Mouse (Mus musculus) cerebellum, postnatal 36 days (tissue): ENCODE measurements at regions not wholly inside any gene's neighbourhood (a gene's known extent, or its start where the extent isn't known, plus 50 kb on each side); places are given as distances from the start of the nearest gene placed in this dataset.

ENCODE experiments used
- DNase-seq, 2 experiments: peaks; one replicate each; pipeline ENCODE4 v3.0.0; 2021 to 2022; ENCODE audit warnings: mixed read lengths in 2 of 2

- DNase-seq, result no peak
Measured at GRCm38 (mm10) chr17:80825971-80826730, 97.9 kb upstream of the Map4k3 start.

GRCm38 (mm10) chr17:80825518-80825901 lies 97.2 kb upstream of the Map4k3 start:
- no peak for DNase-seq

GRCm38 (mm10) chr17:80824826-80825517 lies 96.7 kb upstream of the Map4k3 start:
- no peak for DNase-seq

GRCm38 (mm10) chr17:80824261-80824660 lies 96.0 kb upstream of the Map4k3 start:
- no peak for DNase-seq

GRCm38 (mm10) chr17:80820888-80821287 lies 92.6 kb upstream of the Map4k3 start:
- DNase-seq, result no peak

- DNase-seq, result no peak
Measured at GRCm38 (mm10) chr17:80818477-80819028, 90.3 kb upstream of the Map4k3 start.

GRCm38 (mm10) chr17:80815747-80816146 lies 87.5 kb upstream of the Map4k3 start:
- DNase-seq, result peak in 1 of 2 experiments; percentile 31

- DNase-seq, result no peak
Measured at GRCm38 (mm10) chr17:80813194-80813593, 84.9 kb upstream of the Map4k3 start.

GRCm38 (mm10) chr17:80809275-80809674 lies 81.0 kb upstream of the Map4k3 start:
- peak; percentile 60 to 71 for DNase-seq

GRCm38 (mm10) chr17:80808069-80808468 lies 79.8 kb upstream of the Map4k3 start:
- DNase-seq, result no peak

GRCm38 (mm10) chr17:80803361-80803915 lies 75.2 kb upstream of the Map4k3 start:
- no peak for DNase-seq

- DNase-seq, result peak; percentile 64 to 68
Measured at GRCm38 (mm10) chr17:80802622-80803021, 74.3 kb upstream of the Map4k3 start.

- DNase-seq, result peak in 1 of 2 experiments; percentile 50
Measured at GRCm38 (mm10) chr17:80801991-80802390, 73.7 kb upstream of the Map4k3 start.

- peak; percentile 78 to 87 for DNase-seq
Measured at GRCm38 (mm10) chr17:80801451-80801983, 73.2 kb upstream of the Map4k3 start.

- peak in 1 of 2 experiments; percentile 36 for DNase-seq
Measured at GRCm38 (mm10) chr17:80800877-80801276, 72.6 kb upstream of the Map4k3 start.

- peak in 1 of 2 experiments; percentile 34 for DNase-seq
Measured at GRCm38 (mm10) chr17:80800454-80800853, 72.2 kb upstream of the Map4k3 start.

GRCm38 (mm10) chr17:80799061-80799460 lies 70.8 kb upstream of the Map4k3 start:
- no peak for DNase-seq

- DNase-seq, result no peak
Measured at GRCm38 (mm10) chr17:80798281-80798980, 70.1 kb upstream of the Map4k3 start.

- DNase-seq, result peak; percentile 56 to 57
Measured at GRCm38 (mm10) chr17:80796790-80797189, 68.5 kb upstream of the Map4k3 start.

- DNase-seq, result no peak
Measured at GRCm38 (mm10) chr17:80796386-80796785, 68.1 kb upstream of the Map4k3 start.

- DNase-seq, result no peak
Measured at GRCm38 (mm10) chr17:80795453-80796105, 67.3 kb upstream of the Map4k3 start.

- DNase-seq, result no peak
Measured at GRCm38 (mm10) chr17:80792605-80793004, 64.3 kb upstream of the Map4k3 start.
